ENCODE assay signal across 8 mouse cellular contexts in genomic region chr8:115157977-115158720, GRCm38 (mm10).
DNase-seq lines count a peak whose midpoint lies in the region; ATAC-seq lines count a peak whose summit lies in the region.
"Had no signal": no experiment of that assay in that cellular context is flagged by ENCODE, and none has a peak within 500 bp of the region (broad histone marks: within the 10 kb centered on the region; RNA-seq: fewer than 3 reads in every experiment).

No protein-coding gene starts in this region.

- H3K4me1 ChIP-seq in lung, embryonic 15.5 days = peaks cover 42% of the 10 kb centered on the region
- H3K4me1 ChIP-seq in forebrain, embryonic 15.5 days = peaks cover 46% of the 10 kb centered on the region
- peaks cover 36% of the 10 kb centered on the region for H3K4me1 ChIP-seq in midbrain, embryonic 12.5 days

- peak overlapping the region; percentile 79; the same call in 1 of the 2 replicates for H3K27ac ChIP-seq in lung, embryonic 15.5 days
- peak overlapping the region; percentile 57; the same call in 1 of the 2 replicates for H3K27ac ChIP-seq in forebrain, embryonic 15.5 days (replicated peaks)
- H3K27ac ChIP-seq in midbrain, embryonic 12.5 days (replicated peaks) = peak overlapping the region; percentile 66

- peak overlapping the region; percentile 67; the same call in 1 of the 2 replicates for H3K4me2 ChIP-seq in lung, embryonic 15.5 days
- peak overlapping the region; percentile 46; the same call in 1 of the 2 replicates for H3K4me2 ChIP-seq in forebrain, embryonic 15.5 days (replicated peaks)
- H3K4me2 ChIP-seq in midbrain, embryonic 12.5 days (replicated peaks) = peak overlapping the region; percentile 53

- no peak for DNase-seq in lung, postnatal 36 days
- no peak for DNase-seq in layer of hippocampus, adult 18-20 months (ENCODE audit: low spot score in 2 of 2)
- no peak for DNase-seq in spleen, adult 12 weeks (ENCODE audit: low spot score)
- DNase-seq in left cerebral cortex, postnatal 4 days = no peak
- DNase-seq: lung, adult 2 months had no signal

- H3K9ac ChIP-seq in lung, embryonic 15.5 days = no peak overlapping the region
- H3K9ac ChIP-seq in forebrain, embryonic 15.5 days (replicated peaks) = no peak overlapping the region
- no peak overlapping the region for H3K9ac ChIP-seq in midbrain, embryonic 12.5 days (replicated peaks)

- no peak overlapping the region for H3K4me3 ChIP-seq in lung, embryonic 15.5 days
- no peak overlapping the region for H3K4me3 ChIP-seq in forebrain, embryonic 15.5 days
- no peak overlapping the region for H3K4me3 ChIP-seq in midbrain, embryonic 12.5 days

- intact Hi-C loops in left cerebral cortex, postnatal 4 days (cut with DNase I) = loop anchor here (10.0 kb wide), 1 partner anchor 547 kb away; the partner anchor contains the start of gene Maf

- H3K9me3 ChIP-seq in lung, embryonic 15.5 days = no peaks in the 10 kb centered on the region
- H3K9me3 ChIP-seq in forebrain, embryonic 15.5 days = no peaks in the 10 kb centered on the region
- H3K9me3 ChIP-seq in midbrain, embryonic 12.5 days = no peaks in the 10 kb centered on the region

- ATAC-seq in lung, embryonic 15.5 days (ENCODE audit: borderline replicate concordance, extremely low read depth, low FRiP score, low TSS enrichment) = no peak
- peak; percentile 87 for ATAC-seq in forebrain, embryonic 15.5 days (replicated peaks)
- peak; percentile 93 for ATAC-seq in midbrain, embryonic 12.5 days (ENCODE audit: low FRiP score, low read depth)

- H3K27me3 ChIP-seq in lung, embryonic 15.5 days = no peaks in the 10 kb centered on the region; the same call in 1 of the 2 replicates
- H3K27me3 ChIP-seq in forebrain, embryonic 15.5 days = peaks cover 51% of the 10 kb centered on the region
- peaks cover 32% of the 10 kb centered on the region for H3K27me3 ChIP-seq in midbrain, embryonic 12.5 days

- WGBS in lung, embryonic 15.5 days = 61% methylated on average over 12 of the region's 12 CpGs
- 14% methylated on average over 12 of the region's 12 CpGs for WGBS in forebrain, embryonic 15.5 days
- 20% methylated on average over 12 of the region's 12 CpGs for WGBS in midbrain, embryonic 12.5 days

- H3K36me3 ChIP-seq in lung, embryonic 15.5 days = no peaks in the 10 kb centered on the region
- no peaks in the 10 kb centered on the region for H3K36me3 ChIP-seq in forebrain, embryonic 15.5 days
- no peaks in the 10 kb centered on the region for H3K36me3 ChIP-seq in midbrain, embryonic 12.5 days
